Mouse (Mus musculus) MEL (cell line): ENCODE results near the gene Fgf22. TPM values are rescaled to one million over a fixed set of nuclear protein-coding genes. Genes with fewer than 3 reads are reported as not detected.

Experiments
- DNase-seq: peaks from one replicate; pipeline ENCODE4 v3.0.0; 2011; ENCODE audit warnings: low read depth, low spot score
- H3K27ac ChIP-seq: 2 replicates; pipeline ENCODE4 v1.5.1; 2012; ENCODE audit warnings: low read depth, mild to moderate bottlenecking, control low read depth, low read length, moderate library complexity; ENCODE audit not compliant: control insufficient read depth
- H3K27me3 ChIP-seq, 2 experiments: fragments of 150-350 bp in 1 of 2; sonication (generic) in 1 of 2; 2 replicates each; pipeline ENCODE4 v1.6.1; 2012; ENCODE audit warnings: low read length in 2 of 2, mild to moderate bottlenecking in 2 of 2, improper control_type of control experiment in 1 of 2, moderate library complexity in 1 of 2; ENCODE audit not compliant: insufficient read depth in 2 of 2, control insufficient read depth in 1 of 2
- H3K36me3 ChIP-seq, 2 experiments: 2 replicates each; pipeline ENCODE4 v1.6.1; 2012 to 2014; ENCODE audit warnings: low read length in 2 of 2, improper control_type of control experiment in 1 of 2, inconsistent platforms in 1 of 2, mild to moderate bottlenecking in 1 of 2; ENCODE audit not compliant: insufficient read depth in 2 of 2, control insufficient read depth in 1 of 2
- H3K4me1 ChIP-seq, 2 experiments: fragments of 150-350 bp in 1 of 2; sonication (generic) in 1 of 2; 2 replicates each; pipeline ENCODE4 v1.6.1; 2012; ENCODE audit warnings: low read length in 2 of 2, improper control_type of control experiment in 1 of 2, mild to moderate bottlenecking in 1 of 2; ENCODE audit not compliant: insufficient read depth in 2 of 2, control insufficient read depth in 1 of 2
- H3K4me3 ChIP-seq, 2 experiments: fragments of 150-350 bp in 1 of 2; sonication (generic) in 1 of 2; 2 replicates each; pipeline ENCODE4 v1.5.1; 2012; ENCODE audit warnings: low read depth in 2 of 2, low read length in 2 of 2, mild to moderate bottlenecking in 2 of 2, moderate library complexity in 2 of 2, control low read depth in 1 of 2, improper control_type of control experiment in 1 of 2; ENCODE audit not compliant: control insufficient read depth in 1 of 2, insufficient read depth in 1 of 2
- H3K79me2 ChIP-seq: 2 replicates; pipeline ENCODE4 v1.6.1; 2012; ENCODE audit warnings: mild to moderate bottlenecking, low read length, moderate library complexity; ENCODE audit not compliant: control insufficient read depth, poor library complexity, insufficient read depth
- H3K9ac ChIP-seq: 2 replicates; pipeline ENCODE4 v1.6.1; 2012; ENCODE audit warnings: low read depth, mild to moderate bottlenecking, control low read depth, low read length, moderate library complexity; ENCODE audit not compliant: control insufficient read depth, poor library complexity, severe bottlenecking
- H3K9me3 ChIP-seq: fragments of 150-350 bp; sonication (generic); replicated peaks from 2 replicates; pipeline ENCODE4 v1.6.1; 2012; ENCODE audit warnings: mild to moderate bottlenecking, low read length, improper control_type of control experiment, moderate library complexity; ENCODE audit not compliant: insufficient read depth
- E2F4 ChIP-seq: IDR thresholded peaks from 2 replicates; pipeline ENCODE4 v1.6.1; 2011; ENCODE audit warnings: low read depth, low read length, improper control_type of control experiment, borderline replicate concordance
- ETS1 ChIP-seq: IDR thresholded peaks from 2 replicates; pipeline ENCODE4 v1.6.1; 2012; ENCODE audit warnings: low read depth, mild to moderate bottlenecking, inconsistent platforms, low read length, improper control_type of control experiment, moderate library complexity
- HCFC1 ChIP-seq: IDR thresholded peaks from 2 replicates; pipeline ENCODE4 v1.6.1; 2012; ENCODE audit warnings: low read depth, mild to moderate bottlenecking, inconsistent platforms, low read length, improper control_type of control experiment, moderate library complexity
- JUND ChIP-seq: IDR thresholded peaks from 2 replicates; pipeline ENCODE4 v1.6.1; 2011; ENCODE audit warnings: low read depth, mild to moderate bottlenecking, improper control_type of control experiment, low read length
- KAT2A ChIP-seq: conservative IDR thresholded peaks from 2 replicates; pipeline ENCODE4 v1.6.1; 2012; ENCODE audit warnings: low read depth, low read length, improper control_type of control experiment, inconsistent platforms
- MAX ChIP-seq: IDR thresholded peaks from 2 replicates; pipeline ENCODE4 v1.6.1; 2011; ENCODE audit warnings: low read length, improper control_type of control experiment
- MEF2A ChIP-seq: IDR thresholded peaks from 2 replicates; pipeline ENCODE4 v1.6.1; 2014; ENCODE audit warnings: low read depth, mild to moderate bottlenecking, inconsistent platforms, low read length, improper control_type of control experiment; ENCODE audit not compliant: poor library complexity, insufficient replicate concordance, severe bottlenecking; ENCODE audit errors: extremely low read depth
- MYB ChIP-seq: IDR thresholded peaks from 2 replicates; pipeline ENCODE4 v1.6.1; 2011; ENCODE audit warnings: mild to moderate bottlenecking, low read depth, low read length, improper control_type of control experiment
- MYC ChIP-seq: IDR thresholded peaks from 2 replicates; pipeline ENCODE4 v1.6.1; 2011; ENCODE audit warnings: low read depth, mild to moderate bottlenecking, low read length, improper control_type of control experiment, moderate library complexity
- NRF1 ChIP-seq: IDR thresholded peaks from 2 replicates; pipeline ENCODE4 v1.6.1; 2014; ENCODE audit warnings: low read depth, mild to moderate bottlenecking, inconsistent platforms, low read length, improper control_type of control experiment, moderate library complexity; ENCODE audit not compliant: poor library complexity, insufficient read depth, severe bottlenecking
- POLR2A ChIP-seq, 2 experiments: IDR thresholded peaks; 2 replicates each; pipeline ENCODE4 v1.6.1; 2011 to 2012; ENCODE audit warnings: low read length in 2 of 2, mild to moderate bottlenecking in 2 of 2, control low read depth in 1 of 2, improper control_type of control experiment in 1 of 2, low read depth in 1 of 2, moderate library complexity in 1 of 2; ENCODE audit not compliant: control insufficient read depth in 1 of 2, insufficient read depth in 1 of 2, poor library complexity in 1 of 2
- RAD21 ChIP-seq: IDR thresholded peaks from 2 replicates; pipeline ENCODE4 v1.6.1; 2011; ENCODE audit warnings: mild to moderate bottlenecking, low read depth, low read length, improper control_type of control experiment
- SIN3A ChIP-seq: IDR thresholded peaks from 2 replicates; pipeline ENCODE4 v1.6.1; 2012; ENCODE audit warnings: low read length, improper control_type of control experiment, inconsistent platforms
- UBTF ChIP-seq: IDR thresholded peaks from 2 replicates; pipeline ENCODE4 v1.6.1; 2012; ENCODE audit warnings: low read depth, mild to moderate bottlenecking, inconsistent platforms, low read length, improper control_type of control experiment, moderate library complexity, borderline replicate concordance; ENCODE audit not compliant: insufficient read depth
- ZC3H11A ChIP-seq: IDR thresholded peaks from 2 replicates; pipeline ENCODE4 v1.6.1; 2012; ENCODE audit warnings: low read depth, mild to moderate bottlenecking, inconsistent platforms, low read length, improper control_type of control experiment
- ZKSCAN1 ChIP-seq: IDR thresholded peaks from 2 replicates; pipeline ENCODE4 v1.6.1; 2012; ENCODE audit warnings: low read depth, mild to moderate bottlenecking, inconsistent platforms, low read length, improper control_type of control experiment, moderate library complexity
- ZMIZ1 ChIP-seq: IDR thresholded peaks from 2 replicates; pipeline ENCODE4 v1.6.1; 2012; ENCODE audit warnings: low read depth, mild to moderate bottlenecking, inconsistent platforms, low read length, improper control_type of control experiment, moderate library complexity
- polyA plus RNA-seq, 2 experiments: library from polyadenylated mRNA; stranded (reverse) in 1 of 2; unstranded in 1 of 2; fragments of >175 nt in 1 of 2; fragments of >200 nt in 1 of 2; gene quantifications; 2 replicates each; pipeline versions ENCODE4 v1.2.1 to v1.2.4; 2012; ENCODE audit warnings: low replicate concordance in 2 of 2, low read depth in 1 of 2; ENCODE audit not compliant: insufficient read length in 2 of 2, insufficient read depth in 1 of 2, missing spikeins in 1 of 2
- total RNA-seq: library from RNA; depleted of rRNA; stranded (reverse); fragments of 300-350 nt; gene quantifications from 2 replicates; pipeline ENCODE4 v1.2.3, GENCODE M21; 2012

The Fgf22 gene
- total and polyA plus RNA-seq, 3 experiments = 0.15 to 0.33 TPM; not detected in 1

DNA sequence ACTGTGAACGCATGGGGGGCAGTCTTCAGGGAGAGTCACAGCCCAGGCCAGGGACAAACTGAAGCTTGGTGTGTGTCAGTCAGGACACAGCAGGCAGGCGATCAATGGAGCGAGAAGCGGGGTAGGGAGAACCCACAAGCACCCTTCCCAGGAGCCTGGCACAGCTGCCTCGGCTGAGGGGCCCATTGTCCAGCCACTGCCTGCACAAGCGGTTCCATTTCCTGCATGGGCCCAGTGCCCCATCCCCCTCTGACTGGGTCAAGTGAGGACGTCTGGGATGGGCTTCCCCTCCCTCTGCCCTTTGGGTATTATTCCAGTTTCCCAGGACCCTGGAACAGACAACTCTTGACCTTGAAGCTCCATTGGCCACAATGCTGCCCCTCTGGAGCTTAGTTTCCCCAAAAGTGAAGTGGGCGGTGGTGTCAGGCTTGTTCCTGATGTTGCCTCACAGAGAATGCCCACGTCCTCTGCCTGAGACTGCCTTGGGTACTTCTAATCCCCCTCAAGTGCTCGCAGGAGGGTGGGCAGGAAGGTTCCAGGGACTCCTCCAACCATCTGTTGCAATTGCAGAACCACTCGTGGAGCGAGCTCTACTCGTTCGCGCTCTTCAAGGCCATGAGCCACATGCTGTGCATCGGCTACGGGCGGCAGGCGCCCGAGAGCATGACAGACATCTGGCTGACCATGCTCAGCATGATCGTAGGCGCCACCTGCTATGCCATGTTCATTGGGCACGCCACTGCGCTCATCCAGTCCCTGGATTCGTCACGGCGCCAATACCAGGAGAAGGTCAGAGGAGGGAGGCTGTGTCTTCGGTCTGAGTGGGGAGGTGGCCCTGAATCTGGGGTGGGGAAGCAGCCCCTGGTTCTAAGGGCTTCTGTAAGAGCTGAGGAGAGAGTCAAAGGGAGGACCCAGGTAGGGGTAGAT lies 26.3 kb upstream of the Fgf22 start:
- H3K36me3 ChIP-seq = no peaks in the 10 kb centered on the region
- TF ChIP-seq HCFC1 (no peak), JUND (no peak), MEF2A (no peak), RAD21 (no peak), ZMIZ1 (no peak), MYB (no peak), SIN3A (no peak)
- no peak for DNase-seq
- H3K27ac ChIP-seq = no peak overlapping the region
- no peaks in the 10 kb centered on the region for H3K79me2 ChIP-seq
- no peaks in the 10 kb centered on the region for H3K9me3 ChIP-seq
- no peaks in the 10 kb centered on the region for H3K4me1 ChIP-seq
- H3K9ac ChIP-seq = no peak overlapping the region
- no peaks in the 10 kb centered on the region for H3K27me3 ChIP-seq
- no peak overlapping the region for H3K4me3 ChIP-seq

DNA sequence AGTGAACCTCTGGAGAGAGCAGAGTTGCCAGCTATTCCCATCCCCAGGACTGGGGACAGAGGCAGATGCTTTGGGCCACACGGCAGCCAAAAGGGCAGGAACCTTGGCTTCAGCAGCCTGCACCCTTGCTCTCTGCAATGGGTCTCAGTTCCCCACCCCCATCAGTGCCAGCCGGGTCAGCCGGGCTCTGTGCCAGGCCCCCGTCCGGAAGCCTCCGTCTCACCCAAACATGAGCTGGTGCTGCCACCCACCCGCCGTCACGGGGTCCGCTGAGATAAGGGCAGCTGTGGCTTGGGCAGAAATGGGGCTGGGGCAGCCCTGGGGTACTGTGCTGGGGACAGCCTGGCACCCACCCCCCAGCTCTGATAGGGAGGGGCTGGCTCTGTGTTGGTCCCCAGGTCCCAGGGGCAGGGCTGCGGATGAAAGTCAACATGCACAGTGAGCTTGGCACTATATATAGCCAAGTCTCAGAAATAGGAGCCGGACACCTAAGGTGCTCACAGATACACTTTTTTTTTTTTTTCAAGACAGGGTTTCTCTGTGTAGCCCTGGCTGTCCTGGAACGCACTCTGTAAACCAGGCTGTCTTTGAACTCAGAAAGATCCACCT lies 25.4 kb upstream of the Fgf22 start:
- DNase-seq = no peak
- Histone ChIP-seq H3K79me2 (no peaks in the 10 kb centered on the region), H3K27me3 (no peaks in the 10 kb centered on the region), H3K9ac (no peak overlapping the region), H3K9me3 (no peaks in the 10 kb centered on the region), H3K4me1 (no peaks in the 10 kb centered on the region), H3K36me3 (no peaks in the 10 kb centered on the region), H3K27ac (no peak overlapping the region), H3K4me3 (no peak overlapping the region)
- TF ChIP-seq RAD21 = no peak
- no peak for TF ChIP-seq UBTF
- TF ChIP-seq MAX = no peak
- no peak for TF ChIP-seq ETS1
- no peak for TF ChIP-seq KAT2A
- TF ChIP-seq ZC3H11A = no peak
- no peak for TF ChIP-seq NRF1
- TF ChIP-seq E2F4 = no peak
- no peak for TF ChIP-seq MYC
- TF ChIP-seq JUND = no peak
- no peak for TF ChIP-seq ZKSCAN1
- TF ChIP-seq POLR2A (IDR thresholded peaks at IDR 0.05; ENCODE audit: control insufficient read depth in 1 of 2, insufficient read depth in 1 of 2, low read depth in 1 of 2, low read length in 2 of 2, poor library complexity in 1 of 2) = no peak
